Mouse (Mus musculus): ENCODE results near the gene 9430097D07Rik. TPM values are rescaled to one million over a fixed set of nuclear protein-coding genes. Genes with fewer than 3 reads are reported as not detected.

The 9430097D07Rik gene
- total RNA-seq, 1 experiment = 0.71 TPM

GRCm38 (mm10) chr2:32537941-32538340 lies 37.5 kb downstream of the 9430097D07Rik start:
- Histone ChIP-seq H3K9ac (ENCODE audit: insufficient read depth, low read depth, low read length, poor library complexity, severe bottlenecking) (no peak overlapping the region), H3K4me1 (ENCODE audit: control insufficient read depth in 2 of 2, insufficient read depth in 2 of 2, low read length in 2 of 2, poor library complexity in 1 of 2) (peaks cover 5 to 28% of the 10 kb centered on the region in 2 experiments; a peak in 2 of 4 replicates), H3K36me3 (ENCODE audit: control insufficient read depth, insufficient read depth, low read length, poor library complexity, severe bottlenecking) (peaks cover 2% of the 10 kb centered on the region; the same call in 1 of the 2 replicates), H3K9me3 (ENCODE audit: control insufficient read depth, insufficient read depth, low read depth, low read length) (no peaks in the 10 kb centered on the region), H3K4me3 (ENCODE audit: insufficient read depth in 1 of 2, low read depth in 1 of 2, low read length in 2 of 2, poor library complexity in 1 of 2, severe bottlenecking in 1 of 2) (0 out of 4 replicates have a peak overlapping the region, but pooled peaks have one; percentile 92 to 97), H3K27ac (ENCODE audit: insufficient read depth, low read depth, low read length, poor library complexity, severe bottlenecking) (no peak overlapping the region)
- in situ Hi-C loops (cut with MboI; ENCODE audit: low sequenced_read_pairs in 2 of 2, unreplicated experiment in 2 of 2) = no loop called here
- DNase-seq (ENCODE audit: low read depth, low spot score) = no peak
- TF ChIP-seq ZC3H11A (IDR thresholded peaks at IDR 0.05; ENCODE audit: borderline replicate concordance, low read depth, low read length) = no peak
- no peak for TF ChIP-seq CHD2 (IDR thresholded peaks at IDR 0.05; ENCODE audit: low read depth, low read length)
- TF ChIP-seq HCFC1 (IDR thresholded peaks at IDR 0.05; ENCODE audit: borderline replicate concordance, insufficient read depth, low read length) = no peak
- no peak for TF ChIP-seq ZNF384 (IDR thresholded peaks at IDR 0.05; ENCODE audit: low read depth, low read length)
- TF ChIP-seq MAFK (IDR thresholded peaks at IDR 0.05; ENCODE audit: insufficient read depth, low read depth, low read length) = no peak

- in situ Hi-C loops (cut with MboI; ENCODE audit: low sequenced_read_pairs in 2 of 2, unreplicated experiment in 2 of 2) = no loop called here
These were observed 38.1 kb downstream of the 9430097D07Rik start for GRCm38 (mm10) chr2:32537360-32537905.

DNA sequence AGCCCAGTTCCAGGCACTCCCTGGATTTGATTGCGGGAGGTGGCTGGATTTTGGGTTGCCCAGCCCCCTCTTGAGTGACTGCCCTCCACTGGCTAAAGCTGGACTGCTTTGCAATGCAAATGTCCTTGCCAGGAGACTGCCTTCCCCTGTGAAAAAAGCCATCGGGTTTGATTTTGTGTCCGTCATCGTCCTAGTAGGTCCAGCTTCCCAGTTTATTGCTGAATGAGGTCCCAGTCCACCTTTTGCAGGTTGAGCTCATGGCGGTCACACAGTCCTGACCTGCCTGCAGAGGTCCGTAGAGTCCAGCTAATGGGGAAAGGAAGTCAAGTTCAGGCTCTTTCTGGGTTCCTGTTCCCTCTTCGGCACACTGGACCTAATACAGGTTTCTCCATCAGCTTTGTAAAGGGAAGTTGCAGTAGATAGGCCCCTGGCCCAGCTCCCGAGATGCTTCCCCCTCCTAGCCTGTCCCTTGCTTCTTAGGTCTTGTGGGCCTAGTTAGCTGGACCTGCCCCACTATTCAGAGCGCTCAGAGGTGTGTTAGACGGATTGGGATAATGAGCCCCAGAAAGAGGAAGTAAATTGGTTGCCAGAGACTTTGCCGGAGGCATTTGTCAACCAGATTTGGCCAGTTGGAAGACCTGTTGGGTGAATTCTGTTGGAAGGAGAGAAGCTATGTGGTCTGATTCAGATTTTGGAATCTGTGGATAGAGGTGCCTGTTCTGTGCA lies 38.7 kb downstream of the 9430097D07Rik start:
- TF ChIP-seq ZNF384 (IDR thresholded peaks at IDR 0.05; ENCODE audit: low read depth, low read length) (no peak), HCFC1 (IDR thresholded peaks at IDR 0.05; ENCODE audit: borderline replicate concordance, insufficient read depth, low read length) (no peak), CHD2 (IDR thresholded peaks at IDR 0.05; ENCODE audit: low read depth, low read length) (no peak), ZC3H11A (IDR thresholded peaks at IDR 0.05; ENCODE audit: borderline replicate concordance, low read depth, low read length) (no peak), MAFK (IDR thresholded peaks at IDR 0.05; ENCODE audit: insufficient read depth, low read depth, low read length) (no peak)
- peak overlapping the region; percentile 92 to 97 for H3K4me3 ChIP-seq (ENCODE audit: insufficient read depth in 1 of 2, low read depth in 1 of 2, low read length in 2 of 2, poor library complexity in 1 of 2, severe bottlenecking in 1 of 2)
- in situ Hi-C loops (cut with MboI; ENCODE audit: low sequenced_read_pairs in 2 of 2, unreplicated experiment in 2 of 2) = no loop called here
- no peak overlapping the region for H3K27ac ChIP-seq (ENCODE audit: insufficient read depth, low read depth, low read length, poor library complexity, severe bottlenecking)
- peaks cover 5 to 28% of the 10 kb centered on the region in 2 experiments; a peak in 2 of 4 replicates for H3K4me1 ChIP-seq (ENCODE audit: control insufficient read depth in 2 of 2, insufficient read depth in 2 of 2, low read length in 2 of 2, poor library complexity in 1 of 2)
- H3K9ac ChIP-seq (ENCODE audit: insufficient read depth, low read depth, low read length, poor library complexity, severe bottlenecking) = peak overlapping the region; percentile 89
- H3K9me3 ChIP-seq (ENCODE audit: control insufficient read depth, insufficient read depth, low read depth, low read length) = no peaks in the 10 kb centered on the region
- no peak for DNase-seq (ENCODE audit: low read depth, low spot score)
- H3K36me3 ChIP-seq (ENCODE audit: control insufficient read depth, insufficient read depth, low read length, poor library complexity, severe bottlenecking) = peaks cover 2% of the 10 kb centered on the region; the same call in 1 of the 2 replicates

More at GRCm38 (mm10) chr2:32537360-32537905, 38.1 kb downstream of the 9430097D07Rik start:
- peaks cover 5 to 28% of the 10 kb centered on the region in 2 experiments; a peak in 2 of 4 replicates for H3K4me1 ChIP-seq (ENCODE audit: control insufficient read depth in 2 of 2, insufficient read depth in 2 of 2, low read length in 2 of 2, poor library complexity in 1 of 2)
- H3K27ac ChIP-seq (ENCODE audit: insufficient read depth, low read depth, low read length, poor library complexity, severe bottlenecking) = no peak overlapping the region
- H3K9me3 ChIP-seq (ENCODE audit: control insufficient read depth, insufficient read depth, low read depth, low read length) = no peaks in the 10 kb centered on the region
- peak overlapping the region; percentile 92 to 97 for H3K4me3 ChIP-seq (ENCODE audit: insufficient read depth in 1 of 2, low read depth in 1 of 2, low read length in 2 of 2, poor library complexity in 1 of 2, severe bottlenecking in 1 of 2)
- DNase-seq (ENCODE audit: low read depth, low spot score) = no peak
- TF ChIP-seq CHD2 (IDR thresholded peaks at IDR 0.05; ENCODE audit: low read depth, low read length) (no peak), MAFK (IDR thresholded peaks at IDR 0.05; ENCODE audit: insufficient read depth, low read depth, low read length) (no peak), HCFC1 (IDR thresholded peaks at IDR 0.05; ENCODE audit: borderline replicate concordance, insufficient read depth, low read length) (no peak), ZNF384 (IDR thresholded peaks at IDR 0.05; ENCODE audit: low read depth, low read length) (no peak), ZC3H11A (IDR thresholded peaks at IDR 0.05; ENCODE audit: borderline replicate concordance, low read depth, low read length) (no peak)
- H3K9ac ChIP-seq (ENCODE audit: insufficient read depth, low read depth, low read length, poor library complexity, severe bottlenecking) = peak overlapping the region; percentile 42; the same call in 1 of the 2 replicates
- peaks cover 2% of the 10 kb centered on the region; the same call in 1 of the 2 replicates for H3K36me3 ChIP-seq (ENCODE audit: control insufficient read depth, insufficient read depth, low read length, poor library complexity, severe bottlenecking)

DNA sequence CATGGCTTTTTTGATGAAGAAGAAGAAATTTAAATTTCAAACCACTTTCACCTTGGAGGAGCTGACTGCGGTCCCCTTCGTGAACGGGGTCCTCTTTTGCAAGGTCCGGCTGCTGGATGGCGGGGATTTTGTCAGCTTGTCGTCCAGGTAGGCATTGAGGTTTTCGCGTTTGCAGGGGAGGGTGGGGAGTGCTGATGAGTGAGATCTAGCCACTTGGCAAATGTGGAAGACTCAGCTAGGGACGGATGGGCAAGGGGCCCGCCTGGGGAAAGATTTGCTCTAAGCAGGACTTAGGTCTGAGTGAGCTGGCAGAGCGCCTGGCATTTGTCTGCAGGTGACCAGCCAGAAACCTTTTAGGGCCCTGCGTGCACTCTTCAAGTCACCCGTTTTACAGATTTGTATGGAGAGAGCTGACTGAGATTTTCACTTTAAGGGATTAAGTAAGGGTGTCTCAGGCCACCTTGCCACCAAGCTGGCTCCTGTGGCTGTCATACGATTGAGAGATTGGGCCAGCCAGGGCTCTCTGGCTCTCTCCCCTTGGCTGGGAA lies 39.3 kb downstream of the 9430097D07Rik start:
- no peak for TF ChIP-seq MAFK (IDR thresholded peaks at IDR 0.05; ENCODE audit: insufficient read depth, low read depth, low read length)
- no peak for TF ChIP-seq ZNF384 (IDR thresholded peaks at IDR 0.05; ENCODE audit: low read depth, low read length)
- no peak for TF ChIP-seq CHD2 (IDR thresholded peaks at IDR 0.05; ENCODE audit: low read depth, low read length)
- no peak for TF ChIP-seq HCFC1 (IDR thresholded peaks at IDR 0.05; ENCODE audit: borderline replicate concordance, insufficient read depth, low read length)
- TF ChIP-seq ZC3H11A (IDR thresholded peaks at IDR 0.05; ENCODE audit: borderline replicate concordance, low read depth, low read length) = no peak
- peaks cover 5 to 27% of the 10 kb centered on the region in 2 experiments; a peak in 2 of 4 replicates for H3K4me1 ChIP-seq (ENCODE audit: control insufficient read depth in 2 of 2, insufficient read depth in 2 of 2, low read length in 2 of 2, poor library complexity in 1 of 2)
- in situ Hi-C loops (cut with MboI; ENCODE audit: low sequenced_read_pairs in 2 of 2, unreplicated experiment in 2 of 2) = no loop called here
- peaks cover 2% of the 10 kb centered on the region; the same call in 1 of the 2 replicates for H3K36me3 ChIP-seq (ENCODE audit: control insufficient read depth, insufficient read depth, low read length, poor library complexity, severe bottlenecking)
- H3K4me3 ChIP-seq (ENCODE audit: insufficient read depth in 1 of 2, low read depth in 1 of 2, low read length in 2 of 2, poor library complexity in 1 of 2, severe bottlenecking in 1 of 2) = peak overlapping the region; percentile 92 to 97
- H3K27ac ChIP-seq (ENCODE audit: insufficient read depth, low read depth, low read length, poor library complexity, severe bottlenecking) = no peak overlapping the region
- H3K9me3 ChIP-seq (ENCODE audit: control insufficient read depth, insufficient read depth, low read depth, low read length) = no peaks in the 10 kb centered on the region
- H3K9ac ChIP-seq (ENCODE audit: insufficient read depth, low read depth, low read length, poor library complexity, severe bottlenecking) = peak overlapping the region; percentile 89
- DNase-seq (ENCODE audit: low read depth, low spot score) = no peak
